8 mouse cellular contexts compared by ENCODE assay signal in genomic region chr9:70655764-70656129, GRCm38 (mm10). TPM values are rescaled to one million over a fixed set of nuclear protein-coding genes. Genes with fewer than 3 reads are reported as not detected.
A peak's percentile ranks its signal among the peaks of the same experiment; 100 is the strongest.
DNase-seq lines count a peak whose midpoint lies in the region; ATAC-seq and TF ChIP-seq lines count a peak whose summit lies in the region.

No protein-coding gene starts in this region.

- no peak for TF ChIP-seq CTCF in layer of hippocampus, adult 2 months (conservative IDR thresholded peaks at IDR 0.05)

- H3K9ac ChIP-seq in embryonic facial prominence, embryonic 14.5 days (ENCODE audit: low read depth, low read length): peak overlapping the region; percentile 90
- peak overlapping the region; percentile 78; the same call in 1 of the 2 replicates for H3K9ac ChIP-seq in intestine, embryonic 14.5 days (ENCODE audit: low read length)
- peak overlapping the region; percentile 99 for H3K9ac ChIP-seq in midbrain, embryonic 16.5 days (ENCODE audit: low read depth, low read length)

- WGBS in embryonic facial prominence, embryonic 14.5 days: 31% methylated on average over 2 of the region's 2 CpGs
- 32% methylated on average over 2 of the region's 2 CpGs for WGBS in intestine, embryonic 14.5 days
- WGBS in midbrain, embryonic 16.5 days: 35% methylated on average over 2 of the region's 2 CpGs

- H3K36me3 ChIP-seq in embryonic facial prominence, embryonic 14.5 days (ENCODE audit: control insufficient read depth, insufficient read depth, low read length): no peaks in the 10 kb centered on the region
- no peaks in the 10 kb centered on the region for H3K36me3 ChIP-seq in intestine, embryonic 14.5 days (ENCODE audit: control insufficient read depth, insufficient read depth, low read length)
- no peaks in the 10 kb centered on the region for H3K36me3 ChIP-seq in midbrain, embryonic 16.5 days (ENCODE audit: control insufficient read depth, insufficient read depth, low read length)

- H3K27ac ChIP-seq in layer of hippocampus, adult 2 months: peak overlapping the region; percentile 98; the same call in 1 of the 2 replicates
- H3K27ac ChIP-seq in embryonic facial prominence, embryonic 14.5 days (replicated peaks; ENCODE audit: low read depth, low read length): no peak overlapping the region
- no peak overlapping the region for H3K27ac ChIP-seq in intestine, embryonic 14.5 days (ENCODE audit: low read depth)
- no peak overlapping the region for H3K27ac ChIP-seq in midbrain, embryonic 16.5 days (ENCODE audit: low read length)

- H3K27me3 ChIP-seq in embryonic facial prominence, embryonic 14.5 days (replicated peaks; ENCODE audit: control insufficient read depth, insufficient read depth, low read length): no peaks in the 10 kb centered on the region
- H3K27me3 ChIP-seq in intestine, embryonic 14.5 days (replicated peaks; ENCODE audit: control insufficient read depth, insufficient read depth, low read length): no peaks in the 10 kb centered on the region
- no peaks in the 10 kb centered on the region for H3K27me3 ChIP-seq in midbrain, embryonic 16.5 days (ENCODE audit: control insufficient read depth, insufficient read depth, low read depth, low read length)

- peak overlapping the region; percentile 88 for H3K4me2 ChIP-seq in embryonic facial prominence, embryonic 14.5 days (ENCODE audit: low read depth, low read length)
- peak overlapping the region; percentile 80 for H3K4me2 ChIP-seq in intestine, embryonic 14.5 days (ENCODE audit: low read length)
- H3K4me2 ChIP-seq in midbrain, embryonic 16.5 days (ENCODE audit: low read length): peak overlapping the region; percentile 62

- no peaks in the 10 kb centered on the region for H3K9me3 ChIP-seq in embryonic facial prominence, embryonic 14.5 days (ENCODE audit: control insufficient read depth, low read length)
- no peaks in the 10 kb centered on the region for H3K9me3 ChIP-seq in intestine, embryonic 14.5 days (ENCODE audit: control insufficient read depth, low read length)
- H3K9me3 ChIP-seq in midbrain, embryonic 16.5 days (replicated peaks; ENCODE audit: control insufficient read depth, low read length, poor library complexity, severe bottlenecking): no peaks in the 10 kb centered on the region

- no peak for ATAC-seq in embryonic facial prominence, embryonic 14.5 days (ENCODE audit: low read depth)
- ATAC-seq in intestine, embryonic 14.5 days (replicated peaks; ENCODE audit: low FRiP score, low TSS enrichment, low read depth): no peak
- ATAC-seq in midbrain, embryonic 16.5 days: no peak

- H3K4me1 ChIP-seq in embryonic facial prominence, embryonic 14.5 days (ENCODE audit: control insufficient read depth, insufficient read depth, low read length): peaks cover 19% of the 10 kb centered on the region
- 0 out of 2 replicates have a peak, but pooled peaks cover 4% of the 10 kb centered on the region for H3K4me1 ChIP-seq in intestine, embryonic 14.5 days (replicated peaks; ENCODE audit: control insufficient read depth, insufficient read depth, low read length)
- peaks cover 40% of the 10 kb centered on the region for H3K4me1 ChIP-seq in midbrain, embryonic 16.5 days (ENCODE audit: control insufficient read depth, insufficient read depth, low read length)

- DNase-seq in layer of hippocampus, adult 2 months (ENCODE audit: low spot score in 2 of 2): no peak
- DNase-seq in layer of hippocampus, adult 18-20 months (ENCODE audit: low spot score in 2 of 2): no peak
- no peak for DNase-seq in embryonic facial prominence, embryonic 14.5 days (ENCODE audit: low spot score)
- no peak for DNase-seq in intestine, embryonic 14.5 days (ENCODE audit: low spot score)
- no peak for DNase-seq in B cell, adult 2 months
- DNase-seq in gastrocnemius, postnatal 10 days: no peak
- DNase-seq in left cerebral cortex, postnatal 14 days (ENCODE audit: low spot score in 2 of 2): no peak

- peak overlapping the region; percentile 88 for H3K4me3 ChIP-seq in layer of hippocampus, adult 2 months
- H3K4me3 ChIP-seq in embryonic facial prominence, embryonic 14.5 days (ENCODE audit: low read depth, low read length): peak overlapping the region; percentile 88
- H3K4me3 ChIP-seq in intestine, embryonic 14.5 days (ENCODE audit: low read depth, low read length): peak overlapping the region; percentile 81
- peak overlapping the region; percentile 97 for H3K4me3 ChIP-seq in midbrain, embryonic 16.5 days (ENCODE audit: low read depth, low read length)

- intact Hi-C loops in left cerebral cortex, postnatal 14 days (cut with DNase I): no loop called here

RNA-seq across cellular contexts. Expression of gene Gm10642, which starts 0.3 kb away (rescaled TPM):
- under 1 TPM; 0.59 to 0.93 TPM for total RNA-seq in layer of hippocampus, adult 2 months (2021)
- 1 to 10 TPM in 1 of 2 experiments, under 1 TPM in 1; 0.84 to 1.3 TPM for total RNA-seq in layer of hippocampus, adult 18-20 months (2021)
- polyA plus RNA-seq in embryonic facial prominence, embryonic 14.5 days (2014; fragmentation: Nextera tagmentation; extraction: Ambion mirVana): 0.49 and 0.62 TPM in 2 replicates
- polyA plus RNA-seq in intestine, embryonic 14.5 days (2014; fragmentation: Nextera tagmentation; extraction: Ambion mirVana): 0.13 and 0.50 TPM in 2 replicates
- polyA plus RNA-seq in midbrain, embryonic 16.5 days (2015; fragmentation: Nextera tagmentation; extraction: Ambion mirVana): 0.21 and 0.25 TPM in 2 replicates
- total RNA-seq in gastrocnemius, postnatal 10 days (2021): under 1 TPM; 0.52 to 0.56 TPM
- total RNA-seq in left cerebral cortex, postnatal 14 days (2021): 1 to 10 TPM; 1.7 to 1.9 TPM

RNA-seq across cellular contexts. Expression of gene Mindy2, which starts 1.2 kb away (rescaled TPM):
- total RNA-seq in layer of hippocampus, adult 2 months (2021): 10 to 100 TPM; 30.4 to 33.3 TPM
- 10 to 100 TPM; 33.7 to 35.3 TPM for total RNA-seq in layer of hippocampus, adult 18-20 months (2021)
- polyA plus RNA-seq in embryonic facial prominence, embryonic 14.5 days (2014; fragmentation: Nextera tagmentation; extraction: Ambion mirVana): 15.3 and 15.5 TPM in 2 replicates
- 8.5 and 11.0 TPM in 2 replicates for polyA plus RNA-seq in intestine, embryonic 14.5 days (2014; fragmentation: Nextera tagmentation; extraction: Ambion mirVana)
- polyA plus RNA-seq in midbrain, embryonic 16.5 days (2015; fragmentation: Nextera tagmentation; extraction: Ambion mirVana): 20.1 and 21.2 TPM in 2 replicates
- total RNA-seq in gastrocnemius, postnatal 10 days (2021): 10 to 100 TPM; 13.1 to 13.8 TPM
- 10 to 100 TPM; 32.9 to 36.2 TPM for total RNA-seq in left cerebral cortex, postnatal 14 days (2021)

RNA-seq across cellular contexts. Expression of gene Adam10, which starts 23.1 kb away (rescaled TPM):
- total RNA-seq in layer of hippocampus, adult 2 months (2021): 10 to 100 TPM; 67.1 to 71.2 TPM
- 10 to 100 TPM; 65.8 to 68.4 TPM for total RNA-seq in layer of hippocampus, adult 18-20 months (2021)
- polyA plus RNA-seq in embryonic facial prominence, embryonic 14.5 days (2014; fragmentation: Nextera tagmentation; extraction: Ambion mirVana): 63.5 and 67.7 TPM in 2 replicates
- 63.7 and 68.2 TPM in 2 replicates for polyA plus RNA-seq in intestine, embryonic 14.5 days (2014; fragmentation: Nextera tagmentation; extraction: Ambion mirVana)
- 53.6 and 60.8 TPM in 2 replicates for polyA plus RNA-seq in midbrain, embryonic 16.5 days (2015; fragmentation: Nextera tagmentation; extraction: Ambion mirVana)
- total RNA-seq in gastrocnemius, postnatal 10 days (2021): 10 to 100 TPM; 41.9 to 49.7 TPM
- 10 to 100 TPM; 77.5 to 83.3 TPM for total RNA-seq in left cerebral cortex, postnatal 14 days (2021)
